Mouse (Mus musculus) MEL (cell line): ENCODE measurements around the gene Sars.

Source experiments
- CTCF ChIP-seq, 3 experiments: IDR thresholded peaks in 2 of 3; conservative IDR thresholded peaks in 1 of 3; 2 replicates each; pipeline ENCODE4 v1.5.1; 2011 to 2012; ENCODE audit warnings: low read length in 3 of 3, low read depth in 2 of 3, mild to moderate bottlenecking in 2 of 3, improper control_type of control experiment in 1 of 3, inconsistent platforms in 1 of 3, mixed read lengths in 1 of 3, moderate library complexity in 1 of 3; ENCODE audit not compliant: control insufficient read depth in 1 of 3, insufficient read depth in 1 of 3, poor library complexity in 1 of 3, severe bottlenecking in 1 of 3
- GATA1 ChIP-seq: IDR thresholded peaks from 2 replicates; pipeline ENCODE4 v1.6.1; 2011; ENCODE audit warnings: low read depth, low read length, improper control_type of control experiment
- MEF2A ChIP-seq: IDR thresholded peaks from 2 replicates; pipeline ENCODE4 v1.6.1; 2014; ENCODE audit warnings: low read depth, mild to moderate bottlenecking, inconsistent platforms, low read length, improper control_type of control experiment; ENCODE audit not compliant: poor library complexity, insufficient replicate concordance, severe bottlenecking; ENCODE audit errors: extremely low read depth
- POLR2A ChIP-seq, 2 experiments: IDR thresholded peaks; 2 replicates each; pipeline ENCODE4 v1.6.1; 2011 to 2012; ENCODE audit warnings: low read length in 2 of 2, mild to moderate bottlenecking in 2 of 2, control low read depth in 1 of 2, improper control_type of control experiment in 1 of 2, low read depth in 1 of 2, moderate library complexity in 1 of 2; ENCODE audit not compliant: control insufficient read depth in 1 of 2, insufficient read depth in 1 of 2, poor library complexity in 1 of 2
- POLR2AphosphoS5 ChIP-seq: IDR thresholded peaks from 2 replicates; pipeline ENCODE4 v1.6.1; 2012; ENCODE audit warnings: low read depth, borderline replicate concordance, mild to moderate bottlenecking, inconsistent platforms, low read length, moderate library complexity, mixed read lengths
- TBP ChIP-seq: IDR thresholded peaks from 2 replicates; pipeline ENCODE4 v1.8.0; 2011; ENCODE audit warnings: low read depth, low read length, improper control_type of control experiment
- TCF12 ChIP-seq: IDR thresholded peaks from 2 replicates; pipeline ENCODE4 v1.6.1; 2014; ENCODE audit warnings: low read depth, mild to moderate bottlenecking, inconsistent platforms, low read length, improper control_type of control experiment, moderate library complexity
- USF2 ChIP-seq, 2 experiments: IDR thresholded peaks; 2 replicates each; pipeline ENCODE4 v1.6.1; 2011 to 2012; ENCODE audit warnings: improper control_type of control experiment in 2 of 2, low read length in 2 of 2, borderline replicate concordance in 1 of 2, inconsistent platforms in 1 of 2, low read depth in 1 of 2, mild to moderate bottlenecking in 1 of 2; ENCODE audit not compliant: insufficient read depth in 1 of 2
- ZMIZ1 ChIP-seq: IDR thresholded peaks from 2 replicates; pipeline ENCODE4 v1.6.1; 2012; ENCODE audit warnings: low read depth, mild to moderate bottlenecking, inconsistent platforms, low read length, improper control_type of control experiment, moderate library complexity

DNA sequence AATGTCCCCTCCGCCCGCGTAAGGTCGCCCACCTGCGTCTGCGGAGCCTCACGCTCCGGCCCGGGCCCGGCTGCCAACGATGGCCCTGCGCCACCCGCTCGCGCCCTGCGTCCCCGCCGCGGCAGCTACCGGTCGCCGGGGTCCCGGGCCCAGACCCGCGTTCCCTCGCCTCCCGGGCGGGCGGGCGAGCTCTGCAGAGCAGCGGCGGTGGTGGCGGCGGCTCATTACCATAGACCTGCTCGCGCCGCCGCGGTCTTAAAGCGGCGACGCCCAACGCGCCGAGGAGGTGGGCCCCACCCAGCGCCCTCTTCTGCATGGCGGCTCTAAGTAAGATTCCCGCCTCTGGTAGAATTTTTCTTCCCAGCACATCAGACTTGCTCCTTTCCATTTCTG lies 29.2 kb downstream of the Sars start:
- no peak for TF ChIP-seq MEF2A
- no peak for TF ChIP-seq POLR2A (IDR thresholded peaks at IDR 0.05; ENCODE audit: control insufficient read depth in 1 of 2, insufficient read depth in 1 of 2, low read depth in 1 of 2, low read length in 2 of 2, poor library complexity in 1 of 2)
- TF ChIP-seq TCF12 = no peak
- TF ChIP-seq CTCF (IDR thresholded peaks at IDR 0.05 in 2 of 3, conservative IDR thresholded peaks at IDR 0.05 in 1 of 3; ENCODE audit: control insufficient read depth in 1 of 3, insufficient read depth in 1 of 3, low read depth in 2 of 3, low read length in 3 of 3, poor library complexity in 1 of 3, severe bottlenecking in 1 of 3) = no peak
- no peak for TF ChIP-seq TBP
- no peak for TF ChIP-seq POLR2AphosphoS5
- no peak for TF ChIP-seq GATA1
- TF ChIP-seq USF2 (IDR thresholded peaks at IDR 0.05; ENCODE audit: borderline replicate concordance in 1 of 2, insufficient read depth in 1 of 2, low read depth in 1 of 2, low read length in 2 of 2) = no peak
- no peak for TF ChIP-seq ZMIZ1
